Mouse (Mus musculus): ENCODE measurements around the gene Cuedc1. TPM values are rescaled to one million over a fixed set of nuclear protein-coding genes. Genes with fewer than 3 reads are reported as not detected.

The Cuedc1 gene
- polyA plus RNA-seq, 1 experiment from 2014 or later, result 16.8 TPM

DNA sequence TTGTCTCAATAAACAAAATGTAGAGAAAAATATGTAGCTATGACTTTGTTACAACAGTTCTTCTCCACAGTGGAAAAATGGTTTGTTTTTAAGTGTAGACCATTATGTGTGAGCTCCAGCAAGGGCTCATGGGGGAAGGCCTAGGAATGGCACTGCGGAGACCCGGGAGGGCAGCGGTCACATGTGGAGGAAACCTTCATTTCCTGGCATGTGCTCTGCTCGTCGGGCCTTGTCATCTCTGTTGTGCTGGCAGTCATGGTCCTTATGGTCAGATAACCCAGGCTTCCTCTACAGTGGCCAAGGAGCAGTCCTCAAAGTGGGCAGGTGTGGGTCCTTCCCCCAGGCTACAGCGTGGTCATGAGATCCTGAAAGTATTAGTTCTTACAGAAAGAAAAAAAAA, 14.2 kb upstream of the Cuedc1 start:
- Histone ChIP-seq H3K27me3 (ENCODE audit: insufficient read depth, low read length) (no peaks in the 10 kb centered on the region), H3K27ac (ENCODE audit: low read depth) (no peak overlapping the region), H3K36me3 (ENCODE audit: insufficient read depth) (peaks cover 61% of the 10 kb centered on the region), H3K4me1 (ENCODE audit: insufficient read depth) (peaks cover 4% of the 10 kb centered on the region; the same call in 1 of the 2 replicates), H3K9me3 (ENCODE audit: low read depth, low read length) (no peaks in the 10 kb centered on the region), H3K4me3 (ENCODE audit: low read depth, low read length) (no peak overlapping the region), H3K4me2 (no peak overlapping the region), H3K9ac (no peak overlapping the region)
- no peak for DNase-seq
- no peak for ATAC-seq (ENCODE audit: insufficient read depth)
- no peak for TF ChIP-seq CTCF (IDR thresholded peaks at IDR 0.05; ENCODE audit: low read depth)
- 66% methylated on average over 6 of the region's 6 CpGs for WGBS

DNA sequence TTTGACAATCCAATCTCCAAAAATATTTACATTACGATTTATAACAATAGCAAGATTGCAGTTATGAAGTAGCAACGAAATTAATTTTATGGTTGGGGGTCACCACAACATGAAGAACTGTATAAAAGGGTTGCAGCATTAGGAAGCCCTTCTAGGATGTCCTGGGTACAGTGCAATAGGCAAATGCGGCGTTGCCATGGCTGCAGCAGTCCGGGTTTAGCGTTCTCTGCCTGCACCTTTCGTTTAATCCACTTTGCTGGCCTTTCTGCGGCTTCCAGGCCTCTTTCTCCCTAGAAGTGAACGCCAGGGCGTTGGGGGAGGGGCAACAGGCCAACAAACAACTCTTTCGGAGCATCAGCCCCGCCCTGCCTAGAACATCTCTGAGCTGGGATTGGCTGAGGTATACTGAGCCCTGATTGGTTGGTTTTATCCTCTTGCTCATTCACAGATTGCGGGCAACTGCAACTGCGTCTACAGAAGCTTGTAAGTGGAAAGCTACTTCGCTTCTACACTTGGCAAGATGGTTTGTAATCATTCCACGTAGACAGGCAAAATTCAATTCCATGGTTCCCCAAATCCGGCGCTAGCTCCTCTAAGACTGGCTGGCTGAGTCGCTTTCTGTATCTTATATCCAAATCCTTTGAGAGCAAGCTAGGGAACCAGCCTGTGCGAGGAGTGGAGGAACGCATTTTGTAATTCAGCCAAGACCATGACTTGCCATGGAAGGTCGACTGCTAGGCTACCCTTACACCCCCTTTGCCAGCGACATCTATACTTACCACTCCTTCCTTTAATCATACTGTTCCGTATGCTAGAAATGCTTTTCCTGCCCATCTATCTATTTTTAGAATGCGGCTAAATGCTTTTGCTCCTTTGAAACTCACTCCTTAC, 10.9 kb upstream of the Cuedc1 start:
- DNase-seq (peak; percentile 97), ATAC-seq (ENCODE audit: insufficient read depth) (peak; percentile 97)
- H3K27me3 ChIP-seq (ENCODE audit: insufficient read depth, low read length), result no peaks in the 10 kb centered on the region
- H3K36me3 ChIP-seq (ENCODE audit: insufficient read depth), result peaks cover 28% of the 10 kb centered on the region
- H3K4me3 ChIP-seq (ENCODE audit: low read depth, low read length), result peak overlapping the region; percentile 31
- no peaks in the 10 kb centered on the region for H3K9me3 ChIP-seq (ENCODE audit: low read depth, low read length)
- H3K9ac ChIP-seq, result peak overlapping the region; percentile 45
- no peak for TF ChIP-seq CTCF (IDR thresholded peaks at IDR 0.05; ENCODE audit: low read depth)
- H3K4me2 ChIP-seq, result peak overlapping the region; percentile 66
- WGBS, result 6% methylated on average over 25 of the region's 25 CpGs
- peaks cover 4% of the 10 kb centered on the region; the same call in 1 of the 2 replicates for H3K4me1 ChIP-seq (ENCODE audit: insufficient read depth)
- peak overlapping the region; percentile 69 for H3K27ac ChIP-seq (ENCODE audit: low read depth)

DNA sequence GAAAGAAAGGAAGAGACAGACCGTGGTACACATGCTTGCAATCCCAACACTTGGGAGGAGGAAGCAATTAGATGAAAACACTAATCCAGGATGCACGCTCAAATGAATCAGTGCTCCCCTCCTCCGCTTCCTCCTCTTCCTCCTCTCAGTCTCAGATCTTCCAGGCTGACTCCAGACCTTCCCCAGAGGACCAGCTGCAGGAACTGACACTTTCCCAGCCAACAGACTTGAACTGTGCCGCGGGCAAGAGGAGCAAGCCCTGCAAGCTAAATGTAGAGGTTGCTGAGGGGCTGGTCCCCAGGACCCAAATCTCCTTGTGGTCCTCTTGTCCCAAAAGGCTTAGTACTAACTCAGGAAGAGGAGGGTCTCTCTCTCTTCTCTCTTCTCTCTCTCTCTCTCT, 8.7 kb upstream of the Cuedc1 start:
- H3K4me3 ChIP-seq (ENCODE audit: low read depth, low read length), result no peak overlapping the region
- no peak overlapping the region for H3K27ac ChIP-seq (ENCODE audit: low read depth)
- H3K9me3 ChIP-seq (ENCODE audit: low read depth, low read length), result no peaks in the 10 kb centered on the region
- H3K27me3 ChIP-seq (ENCODE audit: insufficient read depth, low read length), result no peaks in the 10 kb centered on the region
- H3K4me1 ChIP-seq (ENCODE audit: insufficient read depth), result peaks cover 4% of the 10 kb centered on the region; the same call in 1 of the 2 replicates
- WGBS, result 72% methylated on average over 5 of the region's 5 CpGs
- DNase-seq, result no peak
- no peak for TF ChIP-seq CTCF (IDR thresholded peaks at IDR 0.05; ENCODE audit: low read depth)
- H3K4me2 ChIP-seq, result no peak overlapping the region
- no peak overlapping the region for H3K9ac ChIP-seq
- H3K36me3 ChIP-seq (ENCODE audit: insufficient read depth), result peaks cover 11% of the 10 kb centered on the region
- no peak for ATAC-seq (ENCODE audit: insufficient read depth)

DNA sequence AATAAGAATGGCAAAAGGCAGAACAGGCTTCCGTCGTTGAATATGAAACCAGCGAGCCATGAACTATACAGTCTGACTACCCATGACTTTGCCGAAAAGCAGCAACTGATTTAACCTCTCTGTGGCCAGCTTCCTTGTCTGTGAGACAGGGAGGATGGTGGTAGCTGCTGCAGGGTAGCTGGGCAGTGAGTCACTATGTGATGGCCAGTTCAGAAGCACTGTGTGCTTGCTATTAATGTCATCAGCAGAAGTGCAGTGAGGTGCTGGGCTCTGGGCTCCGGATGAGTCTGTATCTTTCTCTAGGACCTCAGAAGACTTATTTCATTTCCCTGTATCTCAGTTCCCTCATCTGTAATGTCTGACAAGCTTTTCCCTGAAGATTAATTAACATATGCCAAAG, 7.6 kb upstream of the Cuedc1 start:
- Histone ChIP-seq H3K9ac (no peak overlapping the region), H3K36me3 (ENCODE audit: insufficient read depth) (0 out of 2 replicates have a peak, but pooled peaks cover 2% of the 10 kb centered on the region), H3K9me3 (ENCODE audit: low read depth, low read length) (no peaks in the 10 kb centered on the region), H3K4me2 (no peak overlapping the region), H3K4me1 (ENCODE audit: insufficient read depth) (peaks cover 4% of the 10 kb centered on the region; the same call in 1 of the 2 replicates), H3K27ac (ENCODE audit: low read depth) (no peak overlapping the region), H3K27me3 (ENCODE audit: insufficient read depth, low read length) (no peaks in the 10 kb centered on the region), H3K4me3 (ENCODE audit: low read depth, low read length) (no peak overlapping the region)
- DNase-seq, result no peak
- no peak for TF ChIP-seq CTCF (IDR thresholded peaks at IDR 0.05; ENCODE audit: low read depth)
- 72% methylated on average over 5 of the region's 5 CpGs for WGBS
- no peak for ATAC-seq (ENCODE audit: insufficient read depth)

- no peak overlapping the region for H3K9ac ChIP-seq
- TF ChIP-seq CTCF (IDR thresholded peaks at IDR 0.05; ENCODE audit: low read depth), result no peak
- WGBS, result 78% methylated on average over 1 of the region's 1 CpGs
- H3K9me3 ChIP-seq (ENCODE audit: low read depth, low read length), result no peaks in the 10 kb centered on the region
- no peak overlapping the region for H3K4me2 ChIP-seq
- no peak overlapping the region for H3K27ac ChIP-seq (ENCODE audit: low read depth)
- H3K4me1 ChIP-seq (ENCODE audit: insufficient read depth), result peaks cover 7% of the 10 kb centered on the region
- ATAC-seq (ENCODE audit: insufficient read depth) (no peak), DNase-seq (no peak)
- H3K36me3 ChIP-seq (ENCODE audit: insufficient read depth), result no peaks in the 10 kb centered on the region
- H3K27me3 ChIP-seq (ENCODE audit: insufficient read depth, low read length), result no peaks in the 10 kb centered on the region
- no peak overlapping the region for H3K4me3 ChIP-seq (ENCODE audit: low read depth, low read length)
Measured at GRCm38 (mm10) chr11:88091949-88092348, 5.9 kb upstream of the Cuedc1 start.

DNA sequence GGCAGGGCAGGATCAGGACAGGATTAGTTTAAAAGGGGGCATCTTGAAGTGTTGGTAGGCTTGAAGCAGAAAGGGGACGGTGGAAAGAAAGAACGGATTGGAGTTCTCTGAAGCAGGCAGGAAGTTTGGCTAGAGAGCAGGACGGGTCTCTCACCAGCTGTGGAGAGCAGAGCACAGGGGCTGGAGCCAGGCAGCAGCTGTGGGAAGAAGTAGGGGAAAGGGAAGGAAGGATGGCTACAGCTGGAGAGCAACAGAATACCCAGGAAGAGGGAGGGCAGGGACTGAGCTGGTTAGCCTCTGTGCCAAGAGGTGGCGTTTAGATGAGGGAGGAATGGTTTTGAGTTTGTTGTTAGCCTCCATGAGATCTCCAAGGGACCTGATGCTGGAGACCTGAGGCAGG, 685 bp upstream of the Cuedc1 start:
- WGBS, result 6% methylated on average over 4 of the region's 4 CpGs
- Histone ChIP-seq H3K9ac (no peak overlapping the region; the same call in 1 of the 2 replicates), H3K4me3 (ENCODE audit: low read depth, low read length) (no peak overlapping the region), H3K4me1 (ENCODE audit: insufficient read depth) (peaks cover 26% of the 10 kb centered on the region), H3K27ac (ENCODE audit: low read depth) (peak overlapping the region; percentile 18; the same call in 1 of the 2 replicates), H3K27me3 (ENCODE audit: insufficient read depth, low read length) (no peaks in the 10 kb centered on the region), H3K4me2 (peak overlapping the region; percentile 80; the same call in 1 of the 2 replicates), H3K9me3 (ENCODE audit: low read depth, low read length) (no peaks in the 10 kb centered on the region), H3K36me3 (ENCODE audit: insufficient read depth) (no peaks in the 10 kb centered on the region)
- ATAC-seq (ENCODE audit: insufficient read depth) (peak; percentile 62; the same call in 1 of the 2 replicates), DNase-seq (peak; percentile 69)
- no peak for TF ChIP-seq CTCF (IDR thresholded peaks at IDR 0.05; ENCODE audit: low read depth)

All from lung, embryonic 14.5 days (tissue).